Mouse (Mus musculus) liver, postnatal 0 days (tissue): Measurements from ENCODE around the gene Scn10a.

Experiments
- CTCF ChIP-seq: sonication (generic); IDR thresholded peaks from 2 replicates; pipeline ENCODE4 v1.5.1; 2016; ENCODE audit warnings: antibody characterized with exemption, low read depth
- EP300 ChIP-seq: IDR thresholded peaks from 2 replicates; pipeline ENCODE4 v1.6.1; 2016; ENCODE audit warnings: antibody characterized with exemption, low read depth, mild to moderate bottlenecking

DNA sequence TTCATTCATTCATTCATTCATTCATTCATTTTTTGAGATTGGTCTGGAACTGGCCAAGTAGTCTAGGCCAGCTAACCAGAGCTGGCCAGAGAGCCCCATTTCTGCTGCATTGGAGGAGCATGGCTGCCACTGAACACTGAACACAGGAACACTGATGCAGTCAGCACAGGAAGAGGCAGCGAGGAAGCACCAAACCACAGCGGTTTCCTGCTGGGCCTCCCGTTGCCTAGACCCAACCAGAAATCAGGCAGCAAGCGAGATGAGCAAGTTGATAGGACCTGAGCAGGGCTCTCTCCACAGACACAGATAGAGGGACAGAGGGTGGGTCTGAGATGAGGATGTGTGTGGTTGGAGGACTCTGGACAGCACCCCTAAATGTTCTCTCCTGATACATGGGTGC, 24.8 kb upstream of the Scn10a start:
- TF ChIP-seq CTCF = no peak
- no peak for TF ChIP-seq EP300
